In the genomic region with DNA sequence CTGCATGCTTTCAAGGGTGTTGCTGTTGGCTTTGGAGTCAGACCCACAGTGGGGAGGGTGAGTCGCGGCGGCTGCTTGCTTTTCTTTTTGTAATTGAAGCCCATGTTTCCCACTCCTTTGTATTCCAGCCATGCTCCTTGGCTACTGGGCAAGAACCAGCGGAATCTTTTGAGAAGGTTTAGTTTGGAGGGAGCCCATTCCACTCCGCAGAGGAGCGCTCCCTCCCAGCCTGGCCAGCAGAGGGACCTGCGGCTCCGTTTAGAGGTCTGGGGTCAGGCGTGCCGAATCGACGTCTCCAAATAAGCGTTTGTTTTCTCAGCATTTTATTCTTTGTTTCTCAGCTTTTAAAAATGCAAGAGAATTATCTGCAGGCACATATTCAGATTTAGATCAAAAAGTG, we compare ENCODE assay signal across 8 mouse cellular contexts.
A peak's percentile ranks its signal among the peaks of the same experiment; 100 is the strongest.
DNase-seq lines count a peak whose midpoint lies in the region; ATAC-seq lines count a peak whose summit lies in the region.

No protein-coding gene starts in this region.

- H3K36me3 ChIP-seq in heart, embryonic 12.5 days, result no peaks in the 10 kb centered on the region
- H3K36me3 ChIP-seq in liver, embryonic 12.5 days, result no peaks in the 10 kb centered on the region
- H3K36me3 ChIP-seq in neural tube, embryonic 13.5 days, result no peaks in the 10 kb centered on the region

- no peaks in the 10 kb centered on the region for H3K4me1 ChIP-seq in heart, embryonic 12.5 days (replicated peaks)
- H3K4me1 ChIP-seq in liver, embryonic 12.5 days, result no peaks in the 10 kb centered on the region
- peaks cover 12% of the 10 kb centered on the region for H3K4me1 ChIP-seq in neural tube, embryonic 13.5 days (replicated peaks)

- no peak overlapping the region for H3K9ac ChIP-seq in heart, embryonic 12.5 days
- no peak overlapping the region for H3K9ac ChIP-seq in liver, embryonic 12.5 days
- peak overlapping the region; percentile 53 for H3K9ac ChIP-seq in neural tube, embryonic 13.5 days

- H3K4me3 ChIP-seq in heart, embryonic 12.5 days, result peak overlapping the region; percentile 37
- H3K4me3 ChIP-seq in liver, embryonic 12.5 days, result 0 out of 2 replicates have a peak overlapping the region, but pooled peaks have one; percentile 8
- H3K4me3 ChIP-seq in neural tube, embryonic 13.5 days, result peak overlapping the region; percentile 31

- H3K27ac ChIP-seq in heart, embryonic 12.5 days (ENCODE audit: poor library complexity, severe bottlenecking), result no peak overlapping the region
- no peak overlapping the region for H3K27ac ChIP-seq in liver, embryonic 12.5 days
- no peak overlapping the region for H3K27ac ChIP-seq in neural tube, embryonic 13.5 days (replicated peaks)

- no peaks in the 10 kb centered on the region for H3K9me3 ChIP-seq in heart, embryonic 12.5 days (replicated peaks)
- no peaks in the 10 kb centered on the region for H3K9me3 ChIP-seq in liver, embryonic 12.5 days (replicated peaks)
- no peaks in the 10 kb centered on the region for H3K9me3 ChIP-seq in neural tube, embryonic 13.5 days

- peaks cover 22% of the 10 kb centered on the region for H3K27me3 ChIP-seq in heart, embryonic 12.5 days (replicated peaks)
- H3K27me3 ChIP-seq in liver, embryonic 12.5 days (replicated peaks), result peaks cover 57% of the 10 kb centered on the region
- peaks cover 3% of the 10 kb centered on the region; the same call in 1 of the 2 replicates for H3K27me3 ChIP-seq in neural tube, embryonic 13.5 days

- WGBS in heart, embryonic 12.5 days, result 3% methylated on average over 13 of the region's 13 CpGs
- 6% methylated on average over 13 of the region's 13 CpGs for WGBS in liver, embryonic 12.5 days (ENCODE audit: insufficient replicate concordance)
- 4% methylated on average over 13 of the region's 13 CpGs for WGBS in neural tube, embryonic 13.5 days

- ATAC-seq in heart, embryonic 12.5 days (ENCODE audit: insufficient number of reproducible peaks, low FRiP score), result no peak
- no peak for ATAC-seq in liver, embryonic 12.5 days
- peak; percentile 82 for ATAC-seq in neural tube, embryonic 13.5 days (ENCODE audit: low read depth)
- no peak for ATAC-seq in megakaryocyte-erythroid progenitor cell, adult 5-6 weeks (replicated peaks; ENCODE audit: low FRiP score, low TSS enrichment, poor library complexity, severe bottlenecking)

- H3K4me2 ChIP-seq in heart, embryonic 12.5 days, result peak overlapping the region; percentile 74
- peak overlapping the region; percentile 45 for H3K4me2 ChIP-seq in liver, embryonic 12.5 days
- peak overlapping the region; percentile 60 for H3K4me2 ChIP-seq in neural tube, embryonic 13.5 days

- peak; percentile 33 for DNase-seq in kidney, adult 18-20 months
- no peak for DNase-seq in kidney, adult 11 months
- peak; percentile 80 for DNase-seq in embryo, embryonic 10 days (ENCODE audit: low spot score)
- DNase-seq in kidney, postnatal 10 days, result peak; percentile 73
